9 mouse cellular contexts compared by ENCODE assay signal in genomic region chr14:8867641-8868040, GRCm38 (mm10).
DNase-seq lines count a peak whose midpoint lies in the region; ATAC-seq and TF ChIP-seq lines count a peak whose summit lies in the region.
"Had no signal": no experiment of that assay in that cellular context is flagged by ENCODE, and none has a peak within 500 bp of the region (broad histone marks: within the 10 kb centered on the region; RNA-seq: fewer than 3 reads in every experiment).

No protein-coding gene starts in this region.

- H3K4me3 ChIP-seq in hindbrain, postnatal 0 days (ENCODE audit: low read length), result no peak overlapping the region
- H3K4me3 ChIP-seq in hindbrain, embryonic 11.5 days (ENCODE audit: low read depth, low read length), result no peak overlapping the region
- H3K4me3 ChIP-seq in left cerebral cortex, adult 2 months, result no peak overlapping the region
- no peak overlapping the region for H3K4me3 ChIP-seq in kidney, adult 2 months (ENCODE audit: insufficient read depth, low read depth, low read length)
- H3K4me3 ChIP-seq: liver, embryonic 15.5 days had no signal

- intact Hi-C loops in left cerebral cortex, adult 2 months (cut with DNase I), result no loop called here

- ATAC-seq in hindbrain, postnatal 0 days, result no peak
- ATAC-seq in hindbrain, embryonic 11.5 days (ENCODE audit: low FRiP score), result no peak
- no peak for ATAC-seq in erythroid progenitor cell, adult 5-6 weeks (replicated peaks; ENCODE audit: low FRiP score, poor library complexity, severe bottlenecking)

- TF ChIP-seq POLR2A in kidney, adult 2 months (IDR thresholded peaks at IDR 0.05; ENCODE audit: low read depth, low read length), result no peak

- H3K4me2 ChIP-seq in hindbrain, postnatal 0 days (ENCODE audit: low read depth, low read length), result no peak overlapping the region
- H3K4me2 ChIP-seq in hindbrain, embryonic 11.5 days (replicated peaks; ENCODE audit: low read depth, low read length), result no peak overlapping the region
- H3K4me2 ChIP-seq: liver, embryonic 15.5 days had no signal

- no peaks in the 10 kb centered on the region for H3K36me3 ChIP-seq in hindbrain, postnatal 0 days (ENCODE audit: insufficient read depth, low read length)
- no peaks in the 10 kb centered on the region for H3K36me3 ChIP-seq in hindbrain, embryonic 11.5 days (ENCODE audit: control insufficient read depth, insufficient read depth, low read length)
- no peaks in the 10 kb centered on the region for H3K36me3 ChIP-seq in kidney, adult 2 months (ENCODE audit: control insufficient read depth, insufficient read depth, low read length)
- H3K36me3 ChIP-seq: liver, embryonic 15.5 days had no signal

- 77% methylated on average over 5 of the region's 5 CpGs for WGBS in hindbrain, postnatal 0 days
- 94% methylated on average over 5 of the region's 5 CpGs for WGBS in hindbrain, embryonic 11.5 days
- 91% methylated on average over 5 of the region's 5 CpGs for WGBS in kidney, adult 2 months

- H3K27ac ChIP-seq in hindbrain, postnatal 0 days, result no peak overlapping the region
- no peak overlapping the region for H3K27ac ChIP-seq in hindbrain, embryonic 11.5 days (ENCODE audit: low read depth, low read length)
- no peak overlapping the region for H3K27ac ChIP-seq in left cerebral cortex, adult 2 months
- H3K27ac ChIP-seq in kidney, adult 2 months (ENCODE audit: insufficient read depth, low read depth, low read length), result no peak overlapping the region
- H3K27ac ChIP-seq: liver, embryonic 15.5 days had no signal

- no peaks in the 10 kb centered on the region for H3K4me1 ChIP-seq in hindbrain, postnatal 0 days (ENCODE audit: insufficient read depth, low read length)
- no peaks in the 10 kb centered on the region for H3K4me1 ChIP-seq in hindbrain, embryonic 11.5 days (replicated peaks; ENCODE audit: control insufficient read depth, insufficient read depth, low read length)
- H3K4me1 ChIP-seq in kidney, adult 2 months (ENCODE audit: control insufficient read depth, insufficient read depth, low read length), result no peaks in the 10 kb centered on the region
- H3K4me1 ChIP-seq: liver, embryonic 15.5 days had no signal

- H3K9ac ChIP-seq in hindbrain, postnatal 0 days (replicated peaks; ENCODE audit: low read length), result no peak overlapping the region
- no peak overlapping the region for H3K9ac ChIP-seq in hindbrain, embryonic 11.5 days (ENCODE audit: low read depth, low read length)
- H3K9ac ChIP-seq: liver, embryonic 15.5 days had no signal

- H3K27me3 ChIP-seq in hindbrain, postnatal 0 days (ENCODE audit: insufficient read depth, low read length), result no peaks in the 10 kb centered on the region
- H3K27me3 ChIP-seq in hindbrain, embryonic 11.5 days (ENCODE audit: control insufficient read depth, insufficient read depth, low read length), result no peaks in the 10 kb centered on the region
- H3K27me3 ChIP-seq in kidney, adult 2 months (replicated peaks; ENCODE audit: control insufficient read depth, insufficient read depth, low read length), result no peaks in the 10 kb centered on the region
- H3K27me3 ChIP-seq: liver, embryonic 15.5 days had no signal

- peak; percentile 4 for DNase-seq in hindbrain, postnatal 0 days (ENCODE audit: low spot score)
- no peak for DNase-seq in hindbrain, embryonic 11.5 days (ENCODE audit: low spot score)
- peak; percentile 66 to 81 for DNase-seq in frontal cortex, postnatal 36 days (ENCODE audit: low spot score in 2 of 2)
- peak; percentile 26 to 57 for DNase-seq in left cerebral cortex, adult 2 months (ENCODE audit: extremely low spot score in 1 of 2, low spot score in 2 of 2)
- DNase-seq in right cerebral cortex, postnatal 4 days, result peak; percentile 16
- DNase-seq in kidney, adult 2 months, result no peak
- no peak for DNase-seq in spleen, postnatal 36 days (ENCODE audit: low spot score in 2 of 2)

- no peaks in the 10 kb centered on the region for H3K9me3 ChIP-seq in hindbrain, postnatal 0 days (ENCODE audit: low read length)
- no peaks in the 10 kb centered on the region for H3K9me3 ChIP-seq in hindbrain, embryonic 11.5 days (ENCODE audit: control insufficient read depth, low read length)
- H3K9me3 ChIP-seq: liver, embryonic 15.5 days had no signal

- no peak for TF ChIP-seq CTCF in hindbrain, postnatal 0 days (IDR thresholded peaks at IDR 0.05; ENCODE audit: low read depth)
- TF ChIP-seq CTCF in left cerebral cortex, adult 2 months (IDR thresholded peaks at IDR 0.05), result no peak
- TF ChIP-seq CTCF in kidney, adult 2 months (conservative IDR thresholded peaks at IDR 0.05; ENCODE audit: insufficient read depth, insufficient read length, low read depth, low read length), result no peak

Comparison
In these comparisons a context has a peak if more than half of its experiments do, and no peak if none do; other contexts are left out.
1. DNase-seq: peak in hindbrain, postnatal 0 days (single experiment), frontal cortex, postnatal 36 days (2 of 2), left cerebral cortex, adult 2 months (2 of 2) and right cerebral cortex, postnatal 4 days (single experiment); none in hindbrain, embryonic 11.5 days (single experiment), kidney, adult 2 months (single experiment) and spleen, postnatal 36 days (0 of 2).